Mouse (Mus musculus) left cerebral cortex, postnatal 14 days (tissue): ENCODE measurements at regions not wholly inside any gene's neighbourhood (a gene's known extent, or its start where the extent isn't known, plus 50 kb on each side); places are given as distances from the start of the nearest gene placed in this dataset.

Experiments
- DNase-seq, 2 experiments: peaks; one replicate each; pipeline ENCODE4 v3.0.0; 2021 to 2022; ENCODE audit warnings: low spot score in 2 of 2, mixed read lengths in 1 of 2
- intact Hi-C: fragments of 180-260 bp; cut with DNase I; formaldehyde crosslinking; loops from one replicate; pipeline ENCODE4 v1.15.1; 2025

- intact Hi-C loops = no loop called here
- no peak for DNase-seq
Observed at GRCm38 (mm10) chr12:78118131-78118530, 75.9 kb upstream of the Gm6657 start.

GRCm38 (mm10) chr12:78119246-78119645 lies 74.8 kb upstream of the Gm6657 start:
- DNase-seq = no peak
- intact Hi-C loops = no loop called here

- intact Hi-C loops = no loop called here
- no peak for DNase-seq
Observed at GRCm38 (mm10) chr12:78119855-78120254, 74.2 kb upstream of the Gm6657 start.

DNA sequence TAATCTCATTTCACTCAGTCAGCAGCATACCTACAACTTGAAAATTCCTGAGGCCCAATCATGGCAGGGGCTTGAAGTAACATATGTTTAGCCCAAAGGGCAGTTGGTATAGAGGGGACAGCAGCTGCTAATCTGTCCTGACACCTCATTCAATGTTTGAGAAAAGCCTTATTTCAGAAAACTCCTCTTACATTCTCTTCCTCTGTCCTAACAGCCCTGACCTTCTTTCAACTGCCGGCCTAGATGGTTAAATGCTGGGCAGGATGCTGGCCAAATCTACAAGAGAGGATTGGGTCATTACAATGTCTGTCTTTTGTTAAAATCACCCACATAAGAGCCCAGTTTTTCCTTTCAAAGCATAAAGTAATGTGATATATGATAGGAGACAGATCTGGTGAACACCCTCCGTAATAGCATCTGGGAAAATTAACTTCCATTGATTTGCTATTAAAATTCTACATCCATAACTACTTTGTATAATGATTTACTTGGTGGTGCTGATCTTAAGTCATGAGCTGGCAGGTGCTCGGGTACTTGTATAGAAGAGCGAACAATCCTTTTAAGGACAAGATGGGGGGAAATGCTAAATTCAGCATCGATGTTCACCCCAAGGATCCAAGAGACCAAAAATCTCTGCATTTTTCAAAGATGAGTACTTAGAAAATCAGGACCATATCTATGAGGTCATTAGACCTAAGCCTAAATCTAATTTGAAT lies 64.8 kb upstream of the Gm6657 start:
- no peak for DNase-seq
- intact Hi-C loops = no loop called here

GRCm38 (mm10) chr12:78132016-78132797 lies 61.8 kb upstream of the Gm6657 start:
- intact Hi-C loops = no loop called here
- no peak for DNase-seq

DNA sequence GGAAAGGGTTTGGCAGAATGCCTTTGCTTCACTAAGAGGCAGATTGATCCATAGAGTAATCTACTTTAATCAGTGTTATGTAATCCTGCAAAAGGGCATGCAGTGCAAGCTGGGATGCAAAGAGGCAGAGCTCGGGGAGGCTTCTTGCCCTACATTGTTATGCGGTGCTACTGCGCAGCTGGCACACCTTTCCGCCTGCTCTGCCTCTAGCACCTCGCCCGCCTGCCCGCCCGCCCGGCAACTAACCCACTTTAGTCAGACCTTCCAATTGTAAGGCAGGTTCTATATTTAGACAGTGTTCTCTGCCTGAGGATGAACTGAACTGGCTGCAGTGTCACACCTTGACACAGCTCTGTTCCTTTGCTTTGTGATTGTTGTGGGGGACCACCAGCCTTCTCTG lies 60.7 kb upstream of the Gm6657 start:
- intact Hi-C loops = no loop called here
- peak in 1 of 2 experiments; percentile 28 for DNase-seq

DNA sequence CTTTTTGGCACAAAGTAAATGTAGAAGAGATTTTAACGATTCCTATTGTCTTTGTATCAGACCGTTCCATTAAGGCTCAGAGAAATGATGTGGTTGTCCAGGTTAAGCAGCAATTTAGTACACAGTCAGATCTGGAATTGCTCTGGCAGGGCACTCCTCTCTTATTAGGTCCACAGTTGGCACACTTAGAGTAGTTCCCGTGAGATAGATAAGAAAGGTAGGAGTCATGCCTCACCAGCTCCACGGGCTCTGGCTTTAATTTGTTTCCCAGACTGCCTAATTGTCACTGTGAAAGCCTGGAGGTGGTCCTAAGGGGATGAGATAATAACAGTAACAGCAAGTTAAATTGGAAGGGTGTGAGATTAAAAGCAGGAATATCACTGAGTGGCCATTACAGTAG lies 60.1 kb upstream of the Gm6657 start:
- no peak for DNase-seq
- intact Hi-C loops = no loop called here

DNA sequence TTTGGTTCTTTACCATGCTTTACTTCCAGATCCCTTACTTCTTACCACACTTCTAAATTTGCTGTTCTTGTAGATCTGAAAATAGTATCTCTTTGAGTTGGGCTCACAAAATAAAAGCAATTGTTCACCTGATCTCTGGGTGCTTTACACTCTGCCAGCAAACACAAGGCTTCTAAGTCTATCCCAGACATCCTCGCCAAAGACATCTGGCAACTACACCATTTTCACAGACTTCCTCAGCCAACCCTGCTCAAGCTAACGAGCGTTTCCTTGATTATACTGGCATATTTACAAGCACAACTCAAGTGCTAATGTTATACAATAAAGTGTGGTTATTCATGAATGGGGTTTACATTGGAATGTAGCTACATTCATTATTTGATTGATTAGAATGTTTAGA lies 56.8 kb upstream of the Gm6657 start:
- no peak for DNase-seq
- intact Hi-C loops = no loop called here

GRCm38 (mm10) chr12:78138467-78138866 lies 55.6 kb upstream of the Gm6657 start:
- intact Hi-C loops = no loop called here
- no peak for DNase-seq
